Mouse (Mus musculus): ENCODE measurements at regions not wholly inside any gene's neighbourhood (a gene's known extent, or its start where the extent isn't known, plus 50 kb on each side); places are given as distances from the start of the nearest gene placed in this dataset.

DNA sequence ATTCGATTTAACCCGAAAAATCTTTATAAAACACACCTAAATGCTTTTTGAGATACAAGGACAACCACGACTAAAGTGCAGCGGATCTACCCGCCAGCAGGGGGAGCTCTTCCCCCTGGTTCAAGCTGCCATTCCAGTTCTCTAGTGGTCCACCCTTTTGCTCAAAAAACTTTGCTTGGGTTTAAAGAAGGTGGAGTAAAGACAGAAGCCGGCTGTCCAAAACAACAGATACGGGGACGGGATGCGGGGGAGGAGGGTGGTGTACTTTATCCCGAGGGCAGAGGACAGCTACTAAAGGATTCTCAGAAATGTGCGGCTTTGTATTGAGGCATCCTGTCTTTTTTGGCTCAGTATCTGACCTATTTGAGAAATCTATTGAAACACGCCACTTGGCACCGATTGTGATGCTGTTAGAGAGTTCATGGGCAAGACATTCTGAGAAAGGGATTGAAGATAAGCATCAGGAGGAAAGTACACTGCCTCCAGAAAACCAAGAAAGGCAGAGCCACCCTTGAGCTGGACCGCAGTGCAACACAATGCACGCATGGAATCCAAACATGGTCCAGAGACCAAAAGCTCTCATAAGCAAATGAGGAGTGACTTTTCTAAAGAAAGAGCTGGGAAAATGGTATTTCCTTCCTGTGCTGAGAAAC is 385.6 kb upstream of the 9430069I07Rik start:
- TF ChIP-seq ZNF384 (IDR thresholded peaks at IDR 0.05; ENCODE audit: low read depth, low read length) = no peak
- no peak for TF ChIP-seq HCFC1 (IDR thresholded peaks at IDR 0.05; ENCODE audit: borderline replicate concordance, insufficient read depth, low read length)
- peak; percentile 94 for TF ChIP-seq ZC3H11A (IDR thresholded peaks at IDR 0.05; ENCODE audit: borderline replicate concordance, low read depth, low read length)
- TF ChIP-seq MAFK (IDR thresholded peaks at IDR 0.05; ENCODE audit: insufficient read depth, low read depth, low read length) = no peak
- no peak for TF ChIP-seq CHD2 (IDR thresholded peaks at IDR 0.05; ENCODE audit: low read depth, low read length)
- Histone ChIP-seq H3K9ac (ENCODE audit: insufficient read depth, low read depth, low read length, poor library complexity, severe bottlenecking) (no peak overlapping the region), H3K4me1 (ENCODE audit: control insufficient read depth in 2 of 2, insufficient read depth in 2 of 2, low read length in 2 of 2, poor library complexity in 1 of 2) (peaks cover 0 to 5% of the 10 kb centered on the region in 2 experiments; a peak in 1 of 4 replicates), H3K36me3 (ENCODE audit: control insufficient read depth, insufficient read depth, low read length, poor library complexity, severe bottlenecking) (no peaks in the 10 kb centered on the region), H3K9me3 (ENCODE audit: control insufficient read depth, insufficient read depth, low read depth, low read length) (no peaks in the 10 kb centered on the region), H3K27ac (ENCODE audit: insufficient read depth, low read depth, low read length, poor library complexity, severe bottlenecking) (no peak overlapping the region), H3K4me3 (ENCODE audit: insufficient read depth in 1 of 2, low read depth in 1 of 2, low read length in 2 of 2, poor library complexity in 1 of 2, severe bottlenecking in 1 of 2) (no peak overlapping the region)
- in situ Hi-C loops (cut with MboI; ENCODE audit: low sequenced_read_pairs in 2 of 2, unreplicated experiment in 2 of 2) = loop anchor here in 1 of 2 experiments (10.0 kb wide), 1 partner anchor 152 kb away; no protein-coding TSS in a partner anchor
- peak; percentile 67 for DNase-seq (ENCODE audit: low read depth, low spot score)

DNA sequence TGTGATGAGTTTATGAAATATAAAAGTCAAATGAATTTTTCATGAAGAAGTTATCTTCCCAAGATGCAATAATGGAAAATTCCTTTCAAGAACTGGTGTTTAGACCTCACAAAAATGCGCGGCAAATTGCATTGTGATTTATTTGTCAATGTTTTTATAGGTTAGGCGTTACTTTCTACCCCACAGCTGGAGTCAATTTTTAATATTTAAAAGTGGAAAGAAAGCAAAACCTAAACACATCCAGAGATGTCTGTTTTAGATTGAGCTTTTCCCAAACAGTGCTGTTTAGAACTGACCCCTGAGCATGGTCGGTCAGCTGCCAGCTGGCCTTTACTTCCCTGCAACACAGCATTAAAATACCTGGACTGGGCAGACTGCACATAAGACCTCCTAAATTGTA is 383.8 kb upstream of the 9430069I07Rik start:
- Histone ChIP-seq H3K9me3 (ENCODE audit: control insufficient read depth, insufficient read depth, low read depth, low read length) (no peaks in the 10 kb centered on the region), H3K27ac (ENCODE audit: insufficient read depth, low read depth, low read length, poor library complexity, severe bottlenecking) (no peak overlapping the region), H3K36me3 (ENCODE audit: control insufficient read depth, insufficient read depth, low read length, poor library complexity, severe bottlenecking) (no peaks in the 10 kb centered on the region), H3K4me3 (ENCODE audit: insufficient read depth in 1 of 2, low read depth in 1 of 2, low read length in 2 of 2, poor library complexity in 1 of 2, severe bottlenecking in 1 of 2) (no peak overlapping the region), H3K9ac (ENCODE audit: insufficient read depth, low read depth, low read length, poor library complexity, severe bottlenecking) (no peak overlapping the region), H3K4me1 (ENCODE audit: control insufficient read depth in 2 of 2, insufficient read depth in 2 of 2, low read length in 2 of 2, poor library complexity in 1 of 2) (peaks cover 0 to 3% of the 10 kb centered on the region in 2 experiments; a peak in 1 of 4 replicates)
- no peak for DNase-seq (ENCODE audit: low read depth, low spot score)
- in situ Hi-C loops (cut with MboI; ENCODE audit: low sequenced_read_pairs in 2 of 2, unreplicated experiment in 2 of 2) = loop anchor here in 1 of 2 experiments (10.0 kb wide), 1 partner anchor 153 kb away; no protein-coding TSS in a partner anchor
- TF ChIP-seq ZNF384 (IDR thresholded peaks at IDR 0.05; ENCODE audit: low read depth, low read length) (no peak), CHD2 (IDR thresholded peaks at IDR 0.05; ENCODE audit: low read depth, low read length) (no peak), HCFC1 (IDR thresholded peaks at IDR 0.05; ENCODE audit: borderline replicate concordance, insufficient read depth, low read length) (no peak)

Data from ES-E14 (cell line).